Mouse (Mus musculus) inflammation-experienced regulatory T-cells (primary cell): Measurements from ENCODE around the gene Nt5c2. TPM values are rescaled to one million over a fixed set of nuclear protein-coding genes. Genes with fewer than 3 reads are reported as not detected.

Experiments
- polyA plus RNA-seq, 2 experiments: library from polyadenylated mRNA; unstranded; fragments of 100-300 nt; shearing (Covaris generic); gene quantifications; one replicate each; pipeline ENCODE4 v1.2.1; 2017

Nt5c2 gene
- polyA plus RNA-seq: 10 to 100 TPM; 31.9 to 44.4 TPM

DNA sequence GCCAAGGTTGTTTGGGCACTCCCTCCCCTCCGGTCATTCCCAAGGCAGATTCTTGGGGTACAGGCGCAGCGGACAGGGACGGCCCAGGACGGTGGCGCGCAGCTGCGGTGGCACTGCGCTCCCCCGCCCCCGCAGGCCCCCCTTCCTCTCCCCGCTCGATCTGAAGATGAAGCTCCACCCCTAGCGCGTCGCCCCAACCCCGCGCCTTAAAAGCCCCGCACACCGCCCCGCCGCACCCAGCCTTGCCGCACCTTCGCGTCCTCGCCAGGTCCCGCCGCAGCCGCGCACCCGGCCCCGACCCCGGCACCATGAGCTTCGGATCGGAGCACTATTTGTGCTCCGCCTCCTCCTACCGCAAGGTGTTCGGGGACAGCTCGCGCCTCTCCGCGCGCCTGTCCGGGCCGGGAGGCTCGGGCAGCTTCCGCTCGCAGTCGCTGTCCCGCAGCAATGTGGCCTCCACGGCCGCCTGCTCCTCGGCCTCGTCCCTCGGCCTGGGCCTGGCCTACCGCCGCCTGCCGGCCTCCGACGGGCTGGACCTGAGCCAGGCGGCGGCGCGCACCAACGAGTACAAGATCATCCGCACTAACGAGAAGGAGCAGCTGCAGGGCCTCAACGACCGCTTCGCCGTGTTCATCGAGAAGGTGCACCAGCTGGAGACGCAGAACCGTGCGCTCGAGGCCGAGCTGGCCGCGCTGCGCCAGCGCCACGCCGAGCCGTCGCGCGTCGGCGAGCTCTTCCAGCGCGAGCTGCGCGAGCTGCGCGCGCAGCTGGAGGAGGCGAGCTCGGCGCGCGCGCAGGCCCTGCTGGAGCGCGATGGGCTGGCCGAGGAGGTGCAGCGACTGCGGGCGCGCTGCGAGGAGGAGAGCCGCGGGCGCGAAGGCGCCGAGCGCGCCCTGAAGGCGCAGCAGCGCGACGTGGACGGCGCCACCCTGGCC, at the start of gene Nt5c2, which contains the start of gene Ina:
Gene Nt5c2, minus strand, starts transcription at position 707 of the 935 bp plus-strand sequence.
Gene Ina, plus strand, starts transcription at position 252 of the 935 bp plus-strand sequence.

GRCm38 (mm10) chr19:47050271-47051032, 35.5 kb upstream of the Nt5c2 start, which contains the start of gene Pcgf6:
Gene Pcgf6 (minus strand): TSS chr19:47050906.

Other genes with a start within 250 kb of the Nt5c2 start
- under 1 TPM; 0.10 to 0.37 TPM for gene Ina, start 455 bp downstream of the Nt5c2 start, polyA plus RNA-seq
- gene Pcgf6, start 35.8 kb upstream of the Nt5c2 start, polyA plus RNA-seq: 10 to 100 TPM; 31.7 to 42.3 TPM
- gene Taf5, start 52.6 kb upstream of the Nt5c2 start, polyA plus RNA-seq: 10 to 100 TPM; 12.5 to 12.8 TPM
- 100 to 1,000 TPM; 295 to 364 TPM for gene Usmg5, start 75.5 kb upstream of the Nt5c2 start, polyA plus RNA-seq
- 10 to 100 TPM; 12.8 to 15.5 TPM for gene Pdcd11, start 75.6 kb upstream of the Nt5c2 start, polyA plus RNA-seq
- 10 to 100 TPM; 23.5 to 25.7 TPM for gene Calhm2, start 123.1 kb upstream of the Nt5c2 start, polyA plus RNA-seq
- gene Calhm1, start 129.1 kb upstream of the Nt5c2 start, polyA plus RNA-seq: not detected
- not detected for gene Calhm3, start 142.6 kb upstream of the Nt5c2 start, polyA plus RNA-seq
- gene Neurl1a, start 163.7 kb upstream of the Nt5c2 start, polyA plus RNA-seq: under 1 TPM; 0.16 to 0.98 TPM